Mouse (Mus musculus): ENCODE measurements at regions not wholly inside any gene's neighbourhood (a gene's known extent, or its start where the extent isn't known, plus 50 kb on each side); places are given as distances from the start of the nearest gene placed in this dataset.

- Histone ChIP-seq H3K4me3 (ENCODE audit: low read length) (no peak overlapping the region), H3K27ac (no peak overlapping the region), H3K9me3 (ENCODE audit: low read length) (no peaks in the 10 kb centered on the region), H3K4me1 (ENCODE audit: insufficient read depth, low read length) (peaks cover 2% of the 10 kb centered on the region; the same call in 1 of the 2 replicates), H3K4me2 (ENCODE audit: low read depth, low read length) (no peak overlapping the region), H3K36me3 (ENCODE audit: insufficient read depth, low read length) (no peaks in the 10 kb centered on the region), H3K9ac (replicated peaks; ENCODE audit: low read length) (no peak overlapping the region), H3K27me3 (ENCODE audit: insufficient read depth, low read length) (no peaks in the 10 kb centered on the region)
- no peak for TF ChIP-seq CTCF (IDR thresholded peaks at IDR 0.05; ENCODE audit: low read depth)
- DNase-seq (ENCODE audit: low spot score) (no peak), ATAC-seq (no peak)
- 42% methylated on average over 5 of the region's 5 CpGs for WGBS
These were observed 410.0 kb upstream of the Atp11b start for GRCm38 (mm10) chr3:35343936-35344335.

- Histone ChIP-seq H3K36me3 (ENCODE audit: insufficient read depth, low read length) (no peaks in the 10 kb centered on the region), H3K9ac (replicated peaks; ENCODE audit: low read length) (no peak overlapping the region), H3K9me3 (ENCODE audit: low read length) (no peaks in the 10 kb centered on the region), H3K4me2 (ENCODE audit: low read depth, low read length) (no peak overlapping the region), H3K4me1 (ENCODE audit: insufficient read depth, low read length) (peaks cover 4% of the 10 kb centered on the region), H3K27me3 (ENCODE audit: insufficient read depth, low read length) (no peaks in the 10 kb centered on the region), H3K27ac (no peak overlapping the region), H3K4me3 (ENCODE audit: low read length) (no peak overlapping the region)
- WGBS, result 46% methylated on average over 7 of the region's 7 CpGs
- ATAC-seq, result 0 out of 2 replicates have a peak, but pooled peaks have one; percentile 29
- TF ChIP-seq CTCF (IDR thresholded peaks at IDR 0.05; ENCODE audit: low read depth), result no peak
- DNase-seq (ENCODE audit: low spot score), result peak; percentile 72
These were observed 404.8 kb upstream of the Atp11b start for GRCm38 (mm10) chr3:35349114-35349513.

DNA sequence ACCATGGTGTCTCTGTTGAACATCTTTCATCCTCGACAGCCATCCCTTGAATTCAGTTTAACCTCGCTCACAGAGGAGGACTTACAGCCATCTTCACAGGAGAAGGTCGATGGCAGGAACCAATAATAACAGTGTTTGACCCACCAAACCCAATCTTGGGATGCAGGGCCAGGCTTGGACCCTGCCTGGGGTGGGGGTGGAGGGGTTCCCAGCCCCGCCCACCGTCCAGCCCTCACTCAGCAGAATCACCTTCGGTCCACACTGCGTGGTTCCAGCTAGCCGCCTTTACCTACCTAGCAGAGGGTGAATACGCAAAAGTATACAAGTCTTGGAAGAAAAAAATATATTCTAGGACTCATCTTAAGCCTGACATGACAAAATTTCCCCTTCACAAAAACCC lies 400.5 kb upstream of the Atp11b start:
- Histone ChIP-seq H3K4me2 (ENCODE audit: low read depth, low read length) (no peak overlapping the region), H3K36me3 (ENCODE audit: insufficient read depth, low read length) (no peaks in the 10 kb centered on the region), H3K9me3 (ENCODE audit: low read length) (no peaks in the 10 kb centered on the region), H3K27ac (no peak overlapping the region), H3K27me3 (ENCODE audit: insufficient read depth, low read length) (no peaks in the 10 kb centered on the region), H3K4me1 (ENCODE audit: insufficient read depth, low read length) (peaks cover 4% of the 10 kb centered on the region), H3K4me3 (ENCODE audit: low read length) (no peak overlapping the region), H3K9ac (replicated peaks; ENCODE audit: low read length) (no peak overlapping the region)
- 0 out of 2 replicates have a peak, but pooled peaks have one; percentile 22 for ATAC-seq
- 68% methylated on average over 9 of the region's 9 CpGs for WGBS
- TF ChIP-seq CTCF (IDR thresholded peaks at IDR 0.05; ENCODE audit: low read depth), result no peak
- DNase-seq (ENCODE audit: low spot score), result no peak

DNA sequence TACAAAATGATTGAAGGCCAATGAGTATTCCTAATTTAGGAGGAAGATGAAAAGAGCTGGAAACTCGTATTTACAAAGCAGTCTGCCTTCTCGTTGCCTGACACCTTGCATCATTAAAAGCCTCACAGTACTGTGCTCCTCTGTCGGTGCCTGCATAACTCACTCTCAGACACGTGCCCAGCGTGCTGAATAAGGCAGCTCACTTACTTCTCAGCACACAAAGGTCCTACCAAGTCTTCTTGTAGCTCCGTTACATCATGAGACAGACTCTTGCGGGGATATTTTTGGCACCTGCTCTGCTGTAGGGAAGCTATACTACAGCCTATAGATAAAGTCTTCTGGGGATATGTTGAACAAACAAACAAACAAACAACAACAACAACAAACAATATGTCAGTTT lies 400.0 kb upstream of the Atp11b start:
- ATAC-seq, result peak; percentile 85
- Histone ChIP-seq H3K27ac (peak overlapping the region; percentile 12; the same call in 1 of the 2 replicates), H3K36me3 (ENCODE audit: insufficient read depth, low read length) (no peaks in the 10 kb centered on the region), H3K4me2 (ENCODE audit: low read depth, low read length) (no peak overlapping the region), H3K9me3 (ENCODE audit: low read length) (no peaks in the 10 kb centered on the region), H3K9ac (replicated peaks; ENCODE audit: low read length) (no peak overlapping the region), H3K4me1 (ENCODE audit: insufficient read depth, low read length) (peaks cover 4% of the 10 kb centered on the region), H3K27me3 (ENCODE audit: insufficient read depth, low read length) (no peaks in the 10 kb centered on the region), H3K4me3 (ENCODE audit: low read length) (no peak overlapping the region)
- no peak for TF ChIP-seq CTCF (IDR thresholded peaks at IDR 0.05; ENCODE audit: low read depth)
- peak; percentile 42 for DNase-seq (ENCODE audit: low spot score)
- 24% methylated on average over 7 of the region's 7 CpGs for WGBS

GRCm38 (mm10) chr3:35354356-35354755 lies 399.6 kb upstream of the Atp11b start:
- DNase-seq (ENCODE audit: low spot score) (peak; percentile 73), ATAC-seq (peak; percentile 76)
- Histone ChIP-seq H3K27ac (peak overlapping the region; percentile 12; the same call in 1 of the 2 replicates), H3K4me3 (ENCODE audit: low read length) (no peak overlapping the region), H3K27me3 (ENCODE audit: insufficient read depth, low read length) (no peaks in the 10 kb centered on the region), H3K4me1 (ENCODE audit: insufficient read depth, low read length) (peaks cover 4% of the 10 kb centered on the region), H3K9ac (replicated peaks; ENCODE audit: low read length) (no peak overlapping the region), H3K9me3 (ENCODE audit: low read length) (no peaks in the 10 kb centered on the region), H3K4me2 (ENCODE audit: low read depth, low read length) (no peak overlapping the region), H3K36me3 (ENCODE audit: insufficient read depth, low read length) (no peaks in the 10 kb centered on the region)
- TF ChIP-seq CTCF (IDR thresholded peaks at IDR 0.05; ENCODE audit: low read depth), result no peak
- WGBS, result 31% methylated on average over 5 of the region's 5 CpGs

- no peak overlapping the region for H3K4me2 ChIP-seq (ENCODE audit: low read depth, low read length)
- no peaks in the 10 kb centered on the region for H3K27me3 ChIP-seq (ENCODE audit: insufficient read depth, low read length)
- WGBS, result 69% methylated on average over 15 of the region's 15 CpGs
These were observed 396.8 kb upstream of the Atp11b start for GRCm38 (mm10) chr3:35357111-35357510.

DNA sequence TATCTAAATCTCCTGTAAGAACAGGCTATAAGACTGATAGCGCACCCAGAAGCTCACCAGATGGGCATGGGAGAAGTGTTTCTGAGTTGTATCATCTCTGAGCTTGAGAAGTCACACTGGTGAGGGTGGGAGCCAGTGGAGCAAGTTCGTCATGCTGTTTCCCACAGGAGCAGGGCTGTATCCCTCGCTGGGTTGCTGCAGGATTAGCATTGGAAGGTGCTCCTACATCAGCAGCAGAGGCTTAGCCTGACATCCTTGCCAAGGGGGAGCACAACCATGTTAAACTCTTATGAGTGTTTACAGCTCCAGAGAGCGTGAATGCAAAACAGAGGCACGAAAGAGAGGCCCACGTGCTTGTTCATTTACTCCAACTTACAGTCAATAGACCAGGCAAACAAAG lies 395.4 kb upstream of the Atp11b start:
- Histone ChIP-seq H3K9me3 (ENCODE audit: low read length) (no peaks in the 10 kb centered on the region), H3K27ac (no peak overlapping the region), H3K36me3 (ENCODE audit: insufficient read depth, low read length) (no peaks in the 10 kb centered on the region), H3K9ac (replicated peaks; ENCODE audit: low read length) (no peak overlapping the region), H3K4me3 (ENCODE audit: low read length) (no peak overlapping the region), H3K4me1 (ENCODE audit: insufficient read depth, low read length) (no peaks in the 10 kb centered on the region; the same call in none of the 2 replicates), H3K27me3 (ENCODE audit: insufficient read depth, low read length) (no peaks in the 10 kb centered on the region), H3K4me2 (ENCODE audit: low read depth, low read length) (no peak overlapping the region)
- no peak for ATAC-seq
- WGBS, result 53% methylated on average over 6 of the region's 6 CpGs
- TF ChIP-seq CTCF (IDR thresholded peaks at IDR 0.05; ENCODE audit: low read depth), result no peak
- no peak for DNase-seq (ENCODE audit: low spot score)

More at GRCm38 (mm10) chr3:35357111-35357510, 396.8 kb upstream of the Atp11b start:
- H3K36me3 ChIP-seq (ENCODE audit: insufficient read depth, low read length), result no peaks in the 10 kb centered on the region
- no peaks in the 10 kb centered on the region for H3K9me3 ChIP-seq (ENCODE audit: low read length)
- H3K4me3 ChIP-seq (ENCODE audit: low read length), result no peak overlapping the region
- TF ChIP-seq CTCF (IDR thresholded peaks at IDR 0.05; ENCODE audit: low read depth), result no peak
- no peak for ATAC-seq
- DNase-seq (ENCODE audit: low spot score), result no peak
- peaks cover 4% of the 10 kb centered on the region for H3K4me1 ChIP-seq (ENCODE audit: insufficient read depth, low read length)
- H3K27ac ChIP-seq, result no peak overlapping the region
- no peak overlapping the region for H3K9ac ChIP-seq (replicated peaks; ENCODE audit: low read length)

All from hindbrain, postnatal 0 days (tissue).